11 mouse cellular contexts compared by ENCODE assay signal in genomic region chr7:64503641-64504040, GRCm38 (mm10). TPM values are rescaled to one million over a fixed set of nuclear protein-coding genes. Genes with fewer than 3 reads are reported as not detected.
A peak's percentile ranks its signal among the peaks of the same experiment; 100 is the strongest.
DNase-seq lines count a peak whose midpoint lies in the region; ATAC-seq and TF ChIP-seq lines count a peak whose summit lies in the region.
"Had no signal": no experiment of that assay in that cellular context is flagged by ENCODE, and none has a peak within 500 bp of the region (broad histone marks: within the 10 kb centered on the region; RNA-seq: fewer than 3 reads in every experiment).

No protein-coding gene starts in this region.

- peaks cover 34% of the 10 kb centered on the region for H3K27me3 ChIP-seq in embryonic facial prominence, embryonic 14.5 days (replicated peaks; ENCODE audit: control insufficient read depth, insufficient read depth, low read length)
- H3K27me3 ChIP-seq in hindbrain, embryonic 15.5 days: no peaks in the 10 kb centered on the region
- H3K27me3 ChIP-seq in neural tube, embryonic 12.5 days (replicated peaks): peaks cover 7% of the 10 kb centered on the region; the same call in 1 of the 2 replicates
- H3K27me3 ChIP-seq in heart, embryonic 12.5 days (replicated peaks): peaks cover 64% of the 10 kb centered on the region

- H3K4me1 ChIP-seq in embryonic facial prominence, embryonic 14.5 days (ENCODE audit: control insufficient read depth, insufficient read depth, low read length): no peaks in the 10 kb centered on the region; the same call in 1 of the 2 replicates
- H3K4me1 ChIP-seq in hindbrain, embryonic 15.5 days (replicated peaks): peaks cover 54% of the 10 kb centered on the region
- peaks cover 61% of the 10 kb centered on the region for H3K4me1 ChIP-seq in neural tube, embryonic 12.5 days
- peaks cover 14% of the 10 kb centered on the region for H3K4me1 ChIP-seq in heart, embryonic 12.5 days (replicated peaks)

- WGBS in embryonic facial prominence, embryonic 14.5 days: 76% methylated on average over 6 of the region's 6 CpGs
- WGBS in hindbrain, embryonic 15.5 days: 60% methylated on average over 6 of the region's 6 CpGs
- WGBS in neural tube, embryonic 12.5 days: 71% methylated on average over 6 of the region's 6 CpGs
- 69% methylated on average over 6 of the region's 6 CpGs for WGBS in heart, embryonic 12.5 days

- no peaks in the 10 kb centered on the region for H3K9me3 ChIP-seq in embryonic facial prominence, embryonic 14.5 days (ENCODE audit: control insufficient read depth, low read length)
- H3K9me3 ChIP-seq in hindbrain, embryonic 15.5 days: no peaks in the 10 kb centered on the region
- no peaks in the 10 kb centered on the region for H3K9me3 ChIP-seq in neural tube, embryonic 12.5 days
- H3K9me3 ChIP-seq in heart, embryonic 12.5 days (replicated peaks): no peaks in the 10 kb centered on the region

- no peak for ATAC-seq in embryonic facial prominence, embryonic 14.5 days (ENCODE audit: low read depth)
- ATAC-seq in hindbrain, embryonic 15.5 days (ENCODE audit: low FRiP score, low read depth): no peak
- ATAC-seq in neural tube, embryonic 12.5 days (ENCODE audit: low FRiP score, low read depth): no peak
- ATAC-seq in heart, embryonic 12.5 days (ENCODE audit: insufficient number of reproducible peaks, low FRiP score): no peak

- intact Hi-C loops in gastrocnemius, postnatal 36 days (cut with DNase I): loop anchor here (5.0 kb wide), 1 partner anchor 239 kb away; no protein-coding TSS in a partner anchor

- no peak for TF ChIP-seq CTCF in layer of hippocampus, adult 2 months (conservative IDR thresholded peaks at IDR 0.05)

- DNase-seq in layer of hippocampus, adult 2 months (ENCODE audit: low spot score in 2 of 2): no peak
- no peak for DNase-seq in layer of hippocampus, adult 9-11 months
- no peak for DNase-seq in embryonic facial prominence, embryonic 14.5 days (ENCODE audit: low spot score)
- no peak for DNase-seq in kidney, adult 8-10 months
- no peak for DNase-seq in gastrocnemius, postnatal 36 days
- DNase-seq: embryo, embryonic 11 days; gastrocnemius, postnatal 10 days had no signal

- H3K4me2 ChIP-seq in embryonic facial prominence, embryonic 14.5 days (ENCODE audit: low read depth, low read length): peak overlapping the region; percentile 93; the same call in 1 of the 2 replicates
- H3K4me2 ChIP-seq in hindbrain, embryonic 15.5 days: peak overlapping the region; percentile 59
- H3K4me2 ChIP-seq in neural tube, embryonic 12.5 days (replicated peaks): peak overlapping the region; percentile 74
- H3K4me2 ChIP-seq in heart, embryonic 12.5 days: no peak overlapping the region

- peak overlapping the region; percentile 98 for H3K27ac ChIP-seq in layer of hippocampus, adult 2 months
- no peak overlapping the region for H3K27ac ChIP-seq in embryonic facial prominence, embryonic 14.5 days (replicated peaks; ENCODE audit: low read depth, low read length)
- no peak overlapping the region for H3K27ac ChIP-seq in hindbrain, embryonic 15.5 days (replicated peaks)
- no peak overlapping the region for H3K27ac ChIP-seq in neural tube, embryonic 12.5 days
- no peak overlapping the region for H3K27ac ChIP-seq in heart, embryonic 12.5 days (ENCODE audit: poor library complexity, severe bottlenecking)

- no peak overlapping the region for H3K9ac ChIP-seq in embryonic facial prominence, embryonic 14.5 days (ENCODE audit: low read depth, low read length)
- H3K9ac ChIP-seq in hindbrain, embryonic 15.5 days: peak overlapping the region; percentile 98; the same call in 1 of the 2 replicates
- peak overlapping the region; percentile 98; the same call in 1 of the 2 replicates for H3K9ac ChIP-seq in neural tube, embryonic 12.5 days
- H3K9ac ChIP-seq in heart, embryonic 12.5 days: no peak overlapping the region

- H3K4me3 ChIP-seq in layer of hippocampus, adult 2 months: peak overlapping the region; percentile 78
- H3K4me3 ChIP-seq in embryonic facial prominence, embryonic 14.5 days (ENCODE audit: low read depth, low read length): no peak overlapping the region
- H3K4me3 ChIP-seq in hindbrain, embryonic 15.5 days: peak overlapping the region; percentile 91
- peak overlapping the region; percentile 88; the same call in 1 of the 2 replicates for H3K4me3 ChIP-seq in neural tube, embryonic 12.5 days
- no peak overlapping the region for H3K4me3 ChIP-seq in heart, embryonic 12.5 days

- no peaks in the 10 kb centered on the region for H3K36me3 ChIP-seq in embryonic facial prominence, embryonic 14.5 days (ENCODE audit: control insufficient read depth, insufficient read depth, low read length)
- H3K36me3 ChIP-seq in hindbrain, embryonic 15.5 days: no peaks in the 10 kb centered on the region
- H3K36me3 ChIP-seq in neural tube, embryonic 12.5 days: no peaks in the 10 kb centered on the region
- H3K36me3 ChIP-seq in heart, embryonic 12.5 days: no peaks in the 10 kb centered on the region

RNA-seq across cellular contexts. Expression of gene Apba2, which starts 2.1 kb away (rescaled TPM):
- total RNA-seq in layer of hippocampus, adult 2 months (2021): 100 to 1,000 TPM; 249 to 259 TPM
- 9.0 and 9.2 TPM in 2 replicates for polyA plus RNA-seq in embryonic facial prominence, embryonic 14.5 days (2014; fragmentation: Nextera tagmentation; extraction: Ambion mirVana)
- 158 and 175 TPM in 2 replicates for polyA plus RNA-seq in hindbrain, embryonic 15.5 days (2015; fragmentation: Nextera tagmentation; extraction: Ambion mirVana)
- 147 and 159 TPM in 2 replicates for polyA plus RNA-seq in neural tube, embryonic 12.5 days (2016; fragmentation: Nextera tagmentation; extraction: Ambion mirVana)
- total RNA-seq in gastrocnemius, postnatal 36 days (2021): under 1 TPM in 1 of 2 experiments, not detected in 1; 0.15 TPM
- 0.32 and 0.57 TPM in 2 replicates for polyA plus RNA-seq in heart, embryonic 12.5 days (2016; fragmentation: Nextera tagmentation; extraction: Ambion mirVana)
- total RNA-seq: megakaryocyte progenitor cell, adult 5-6 weeks had no signal

Comparison
In these comparisons a context has a peak if more than half of its experiments do, and no peak if none do; other contexts are left out.
1. H3K4me3 ChIP-seq: peak in layer of hippocampus, adult 2 months (single experiment), hindbrain, embryonic 15.5 days (single experiment) and neural tube, embryonic 12.5 days (single experiment); none in embryonic facial prominence, embryonic 14.5 days (single experiment) and heart, embryonic 12.5 days (single experiment).
2. H3K9ac ChIP-seq: peak in hindbrain, embryonic 15.5 days (single experiment) and neural tube, embryonic 12.5 days (single experiment); none in embryonic facial prominence, embryonic 14.5 days (single experiment) and heart, embryonic 12.5 days (single experiment).
3. RNA of gene Apba2, which starts 2.1 kb away (polyA plus RNA-seq): 158 to 175 TPM in hindbrain, embryonic 15.5 days and 147 to 159 TPM in neural tube, embryonic 12.5 days; 9.0 to 9.2 TPM in embryonic facial prominence, embryonic 14.5 days and 0.32 to 0.57 TPM in heart, embryonic 12.5 days; every median in the first group is over 10 times any median in the second.